Mouse (Mus musculus): Measurements from ENCODE around the gene Polr1d. TPM values are rescaled to one million over a fixed set of nuclear protein-coding genes. Genes with fewer than 3 reads are reported as not detected.

Polr1d gene
- polyA plus RNA-seq, 2 experiments: 104 to 148 TPM

DNA sequence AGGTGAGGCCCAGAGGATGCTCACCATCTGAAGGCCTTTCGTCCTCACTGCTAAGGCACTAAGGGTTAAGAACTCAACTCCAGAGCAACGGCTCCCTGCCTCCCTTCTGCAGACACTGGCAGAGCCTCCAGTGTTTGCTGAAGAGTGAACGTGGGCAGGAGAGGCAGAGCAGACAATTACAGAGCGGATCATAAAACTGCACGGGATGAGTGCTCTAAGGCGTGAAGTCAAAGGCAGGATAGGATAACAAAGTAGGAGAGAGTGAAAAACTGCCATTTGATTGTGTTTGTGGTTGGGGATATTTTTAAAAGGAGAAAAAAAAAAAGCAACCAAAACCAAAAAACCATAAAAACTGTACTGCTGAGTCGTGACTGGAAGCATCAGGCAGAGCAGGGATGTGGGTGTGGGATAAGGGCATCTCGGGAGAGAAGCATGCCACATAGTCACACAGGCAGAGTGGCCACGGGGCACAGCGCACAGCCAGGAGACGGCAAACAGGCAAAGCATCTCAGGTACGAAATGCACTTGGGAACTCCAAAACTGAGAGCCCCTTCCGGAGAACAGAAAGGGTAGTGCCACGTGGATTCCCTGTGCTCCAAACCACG, 33.5 kb upstream of the Polr1d start:
- Histone ChIP-seq H3K4me3 (replicated peaks; ENCODE audit: low read length) (no peak overlapping the region), H3K36me3 (ENCODE audit: control insufficient read depth, insufficient read depth, low read length) (peaks cover 18% of the 10 kb centered on the region), H3K9ac (ENCODE audit: low read depth, low read length, severe bottlenecking) (no peak overlapping the region), H3K27ac (replicated peaks; ENCODE audit: low read depth, low read length) (no peak overlapping the region), H3K9me3 (ENCODE audit: control insufficient read depth, low read length) (no peaks in the 10 kb centered on the region), H3K4me2 (replicated peaks; ENCODE audit: low read depth, low read length, severe bottlenecking) (no peak overlapping the region), H3K4me1 (ENCODE audit: control insufficient read depth, insufficient read depth, low read length) (peaks cover 3% of the 10 kb centered on the region; the same call in 1 of the 2 replicates), H3K27me3 (ENCODE audit: control insufficient read depth, insufficient read depth, low read length) (no peaks in the 10 kb centered on the region)
- no peak for ATAC-seq (ENCODE audit: low FRiP score, low read depth)
- DNase-seq (ENCODE audit: low spot score): no peak
- no peak for TF ChIP-seq POLR2A (IDR thresholded peaks at IDR 0.05; ENCODE audit: borderline replicate concordance, extremely low read depth, insufficient read depth, insufficient read length)
- 52% methylated on average over 15 of the region's 15 CpGs for WGBS

DNA sequence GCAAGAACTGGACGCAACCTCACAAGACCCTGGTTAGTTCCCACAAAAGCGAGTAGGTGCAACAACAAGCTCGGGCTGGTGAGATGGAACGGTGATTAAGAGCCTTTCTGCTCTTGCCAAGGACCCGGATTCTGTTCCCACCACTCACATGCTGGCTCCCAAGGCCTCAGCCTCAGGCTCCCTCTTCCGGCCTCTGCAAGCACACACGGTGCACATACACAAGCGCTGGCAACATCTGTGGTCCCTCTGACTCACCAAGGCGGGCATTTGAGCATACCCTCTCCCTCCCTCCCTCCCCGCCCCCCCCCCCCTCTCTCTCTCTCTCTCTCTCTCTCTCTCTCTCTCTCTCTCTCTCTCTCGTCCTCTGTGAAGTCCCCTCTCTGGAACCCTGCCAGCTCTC, 31.5 kb upstream of the Polr1d start:
- Histone ChIP-seq H3K4me3 (replicated peaks; ENCODE audit: low read length) (no peak overlapping the region), H3K4me2 (replicated peaks; ENCODE audit: low read depth, low read length, severe bottlenecking) (no peak overlapping the region), H3K9me3 (ENCODE audit: control insufficient read depth, low read length) (no peaks in the 10 kb centered on the region), H3K27me3 (ENCODE audit: control insufficient read depth, insufficient read depth, low read length) (no peaks in the 10 kb centered on the region), H3K4me1 (ENCODE audit: control insufficient read depth, insufficient read depth, low read length) (0 out of 2 replicates have a peak, but pooled peaks cover 3% of the 10 kb centered on the region), H3K27ac (replicated peaks; ENCODE audit: low read depth, low read length) (no peak overlapping the region), H3K9ac (ENCODE audit: low read depth, low read length, severe bottlenecking) (no peak overlapping the region), H3K36me3 (ENCODE audit: control insufficient read depth, insufficient read depth, low read length) (peaks cover 15% of the 10 kb centered on the region)
- DNase-seq (ENCODE audit: low spot score) (no peak), ATAC-seq (ENCODE audit: low FRiP score, low read depth) (no peak)
- TF ChIP-seq POLR2A (IDR thresholded peaks at IDR 0.05; ENCODE audit: borderline replicate concordance, extremely low read depth, insufficient read depth, insufficient read length): no peak
- WGBS: 68% methylated on average over 9 of the region's 11 CpGs

DNA sequence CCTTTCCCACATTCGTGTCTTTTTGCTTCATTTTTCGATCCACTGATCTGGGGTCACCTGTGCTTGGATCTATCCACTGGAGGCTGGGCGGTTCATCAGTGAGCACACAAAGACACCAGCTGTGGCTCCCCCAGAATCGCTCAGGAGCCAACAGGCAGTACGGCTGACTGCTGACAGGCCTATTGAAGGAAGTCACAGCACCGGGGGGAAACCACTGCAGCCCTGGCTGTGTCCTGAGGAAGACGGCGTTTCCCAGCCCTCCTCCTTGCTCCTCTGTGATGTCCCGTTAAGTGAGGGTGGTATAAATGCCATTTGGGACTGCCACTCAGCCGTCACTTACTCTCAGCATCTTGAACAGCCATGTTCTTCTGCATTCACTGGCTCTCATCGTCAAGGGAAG, 30.9 kb upstream of the Polr1d start:
- no peak overlapping the region for H3K27ac ChIP-seq (replicated peaks; ENCODE audit: low read depth, low read length)
- no peak for TF ChIP-seq POLR2A (IDR thresholded peaks at IDR 0.05; ENCODE audit: borderline replicate concordance, extremely low read depth, insufficient read depth, insufficient read length)

DNA sequence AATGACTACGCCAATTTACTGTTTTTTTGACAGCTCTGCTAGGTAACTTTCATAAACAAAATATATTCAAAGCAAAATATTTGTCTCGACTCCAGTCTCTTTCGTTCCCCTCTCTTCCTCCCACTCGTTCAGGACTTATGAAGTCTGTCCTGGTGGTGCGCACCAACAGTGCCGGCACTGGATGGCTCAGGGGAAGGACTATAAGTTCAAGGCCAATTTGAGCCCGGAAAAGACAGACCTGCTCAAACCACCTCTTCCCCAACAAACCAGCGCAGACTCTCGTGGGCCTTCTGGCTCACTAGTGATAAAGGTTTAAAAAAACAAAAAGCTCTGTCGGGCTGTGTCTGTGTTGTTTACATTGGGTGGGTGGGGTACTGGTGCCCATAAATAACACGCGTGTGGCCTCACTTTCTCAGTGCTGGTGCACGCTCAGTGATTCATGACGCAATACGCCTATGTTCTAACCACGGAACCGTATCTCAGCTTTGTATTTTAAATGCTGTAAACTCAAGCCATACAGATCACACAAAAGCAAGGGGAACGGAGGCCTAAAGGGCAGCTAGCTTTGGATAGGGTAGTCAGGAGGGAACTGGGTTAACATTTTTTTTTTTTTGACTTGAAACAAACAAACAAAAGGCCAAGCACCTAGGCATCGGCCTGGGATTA, 27.2 kb upstream of the Polr1d start:
- no peak for TF ChIP-seq POLR2A (IDR thresholded peaks at IDR 0.05; ENCODE audit: borderline replicate concordance, extremely low read depth, insufficient read depth, insufficient read length)
- ATAC-seq (ENCODE audit: low FRiP score, low read depth) (no peak), DNase-seq (ENCODE audit: low spot score) (no peak)
- 75% methylated on average over 19 of the region's 19 CpGs for WGBS
- no peaks in the 10 kb centered on the region for H3K4me1 ChIP-seq (ENCODE audit: control insufficient read depth, insufficient read depth, low read length)
- H3K9ac ChIP-seq (ENCODE audit: low read depth, low read length, severe bottlenecking): no peak overlapping the region
- no peak overlapping the region for H3K4me2 ChIP-seq (replicated peaks; ENCODE audit: low read depth, low read length, severe bottlenecking)
- no peak overlapping the region for H3K27ac ChIP-seq (replicated peaks; ENCODE audit: low read depth, low read length)
- H3K27me3 ChIP-seq (ENCODE audit: control insufficient read depth, insufficient read depth, low read length): no peaks in the 10 kb centered on the region
- H3K4me3 ChIP-seq (replicated peaks; ENCODE audit: low read length): no peak overlapping the region
- no peaks in the 10 kb centered on the region for H3K36me3 ChIP-seq (ENCODE audit: control insufficient read depth, insufficient read depth, low read length)
- H3K9me3 ChIP-seq (ENCODE audit: control insufficient read depth, low read length): no peaks in the 10 kb centered on the region

More for the DNA sequence above, 30.9 kb upstream of the Polr1d start:
- Histone ChIP-seq H3K27me3 (ENCODE audit: control insufficient read depth, insufficient read depth, low read length) (no peaks in the 10 kb centered on the region), H3K9me3 (ENCODE audit: control insufficient read depth, low read length) (no peaks in the 10 kb centered on the region), H3K4me1 (ENCODE audit: control insufficient read depth, insufficient read depth, low read length) (0 out of 2 replicates have a peak, but pooled peaks cover 3% of the 10 kb centered on the region), H3K9ac (ENCODE audit: low read depth, low read length, severe bottlenecking) (no peak overlapping the region), H3K36me3 (ENCODE audit: control insufficient read depth, insufficient read depth, low read length) (peaks cover 10% of the 10 kb centered on the region; the same call in 1 of the 2 replicates), H3K4me2 (replicated peaks; ENCODE audit: low read depth, low read length, severe bottlenecking) (no peak overlapping the region), H3K4me3 (replicated peaks; ENCODE audit: low read length) (no peak overlapping the region)
- WGBS: 66% methylated on average over 11 of the region's 11 CpGs
- no peak for ATAC-seq (ENCODE audit: low FRiP score, low read depth)
- DNase-seq (ENCODE audit: low spot score): no peak

DNA sequence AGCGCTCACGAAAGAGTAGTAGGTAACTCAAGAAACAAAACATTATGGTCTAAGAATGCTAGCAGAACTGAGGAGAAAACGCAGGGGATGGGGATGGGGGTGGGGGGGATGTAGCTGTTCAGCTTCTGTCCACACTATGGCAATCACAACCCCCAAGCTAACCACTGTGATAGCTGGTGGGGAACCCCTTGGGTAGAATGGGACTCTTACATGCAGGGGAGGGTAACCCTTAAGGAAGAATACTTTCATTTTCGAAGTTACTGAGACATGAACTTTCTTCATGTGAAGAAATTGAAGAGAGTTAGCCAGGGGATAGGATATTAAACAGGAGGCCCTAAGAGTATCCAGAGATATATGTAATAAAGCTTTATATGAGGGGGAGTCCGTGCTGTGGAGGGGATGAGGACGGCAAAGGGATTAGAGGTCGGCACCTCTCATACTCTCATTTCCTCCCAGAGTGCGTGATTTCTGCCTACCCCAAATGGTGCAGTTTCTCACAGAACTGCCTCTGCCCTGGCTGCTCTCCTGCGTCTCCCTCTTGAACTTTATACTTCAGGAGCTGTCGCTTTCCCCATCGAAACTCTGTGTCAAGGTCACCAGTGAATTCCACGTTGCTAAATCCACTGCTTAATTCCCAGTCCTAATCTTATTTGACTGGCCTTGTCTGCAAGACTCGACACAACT, 25.9 kb upstream of the Polr1d start:
- WGBS: 73% methylated on average over 13 of the region's 13 CpGs
- H3K4me3 ChIP-seq (replicated peaks; ENCODE audit: low read length): no peak overlapping the region
- TF ChIP-seq POLR2A (IDR thresholded peaks at IDR 0.05; ENCODE audit: borderline replicate concordance, extremely low read depth, insufficient read depth, insufficient read length): no peak

More for the DNA sequence above, 25.9 kb upstream of the Polr1d start:
- ATAC-seq (ENCODE audit: low FRiP score, low read depth): no peak
- Histone ChIP-seq H3K27me3 (ENCODE audit: control insufficient read depth, insufficient read depth, low read length) (no peaks in the 10 kb centered on the region), H3K9me3 (ENCODE audit: control insufficient read depth, low read length) (no peaks in the 10 kb centered on the region), H3K4me2 (replicated peaks; ENCODE audit: low read depth, low read length, severe bottlenecking) (no peak overlapping the region), H3K4me1 (ENCODE audit: control insufficient read depth, insufficient read depth, low read length) (no peaks in the 10 kb centered on the region), H3K27ac (replicated peaks; ENCODE audit: low read depth, low read length) (no peak overlapping the region), H3K36me3 (ENCODE audit: control insufficient read depth, insufficient read depth, low read length) (no peaks in the 10 kb centered on the region), H3K9ac (ENCODE audit: low read depth, low read length, severe bottlenecking) (no peak overlapping the region)
- no peak for DNase-seq (ENCODE audit: low spot score)

Measured in limb, embryonic 14.5 days (tissue).